In the genomic region with DNA sequence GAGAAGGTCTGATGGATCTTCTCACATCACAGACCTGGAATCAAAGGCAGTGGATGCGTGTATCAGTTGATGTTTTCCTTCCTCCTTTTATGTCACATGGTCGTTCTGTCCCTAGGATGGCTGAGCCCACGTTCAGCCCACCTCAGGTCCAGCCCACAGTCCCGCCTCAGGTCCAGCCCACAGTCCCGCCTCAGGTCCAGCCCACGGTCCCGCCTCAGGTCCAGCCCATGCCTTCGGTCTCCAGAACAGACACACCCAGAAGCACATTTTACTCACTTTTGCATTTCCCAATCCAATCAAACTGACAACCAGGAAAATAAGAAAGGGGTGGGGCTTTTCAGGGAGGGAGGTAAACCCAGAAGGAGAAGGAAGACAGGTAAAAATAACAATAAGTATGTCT, we compare ENCODE assay signal across 27 mouse cellular contexts.
"Had no signal": no experiment of that assay in that cellular context is flagged by ENCODE, and none has a peak within 500 bp of the region (broad histone marks: within the 10 kb centered on the region; RNA-seq: fewer than 3 reads in every experiment).

No protein-coding gene starts in this region.

- H3K4me3 ChIP-seq: intestine, embryonic 15.5 days; layer of hippocampus, adult 2 months; limb, embryonic 10.5 days; limb, embryonic 13.5 days; liver, embryonic 12.5 days; liver, embryonic 15.5 days; megakaryocyte, embryonic 14.5 days; midbrain, embryonic 10.5 days; midbrain, embryonic 13.5 days; myocyte; neural tube, embryonic 13.5 days; stomach, embryonic 15.5 days had no signal

- H3K27me3 ChIP-seq: intestine, embryonic 15.5 days; limb, embryonic 13.5 days; liver, embryonic 15.5 days; stomach, embryonic 15.5 days had no signal

- H3K27ac ChIP-seq: intestine, embryonic 15.5 days; kidney, postnatal 0 days; layer of hippocampus, adult 2 months; limb, embryonic 10.5 days; limb, embryonic 13.5 days; liver, embryonic 12.5 days; liver, embryonic 15.5 days; midbrain, embryonic 10.5 days; midbrain, embryonic 13.5 days; neural tube, embryonic 13.5 days; stomach, embryonic 15.5 days had no signal

- H3K9ac ChIP-seq: intestine, embryonic 15.5 days; limb, embryonic 13.5 days; liver, embryonic 12.5 days; liver, embryonic 15.5 days; midbrain, embryonic 13.5 days; neural tube, embryonic 13.5 days; stomach, embryonic 15.5 days had no signal

- H3K36me3 ChIP-seq: intestine, embryonic 15.5 days; limb, embryonic 10.5 days; limb, embryonic 13.5 days; liver, embryonic 12.5 days; liver, embryonic 15.5 days; midbrain, embryonic 10.5 days; midbrain, embryonic 13.5 days; neural tube, embryonic 13.5 days; stomach, embryonic 15.5 days had no signal

- H3K4me2 ChIP-seq: intestine, embryonic 15.5 days; limb, embryonic 13.5 days; liver, embryonic 12.5 days; liver, embryonic 15.5 days; midbrain, embryonic 13.5 days; neural tube, embryonic 13.5 days; stomach, embryonic 15.5 days had no signal

- ATAC-seq: intestine, embryonic 15.5 days; liver, embryonic 12.5 days; midbrain, embryonic 13.5 days; midbrain, embryonic 16.5 days had no signal

- DNase-seq: kidney, adult 2 months; kidney, postnatal 25 days; layer of hippocampus, adult 9-11 months; liver; lung, adult 2 months; lung, postnatal 14 days; lung, postnatal 4 days; right cerebral cortex, adult 18-20 months; right cerebral cortex, postnatal 25 days; spleen, adult 18-20 months; thymus, adult 2 months; thymus, postnatal 14 days; thymus, postnatal 4 days had no signal

- H3K4me1 ChIP-seq: intestine, embryonic 15.5 days; limb, embryonic 13.5 days; liver, embryonic 12.5 days; liver, embryonic 15.5 days; stomach, embryonic 15.5 days had no signal

- H3K9me3 ChIP-seq: intestine, embryonic 15.5 days; limb, embryonic 10.5 days; limb, embryonic 13.5 days; liver, embryonic 12.5 days; liver, embryonic 15.5 days; megakaryocyte, embryonic 14.5 days; midbrain, embryonic 10.5 days; midbrain, embryonic 13.5 days; neural tube, embryonic 13.5 days; stomach, embryonic 15.5 days had no signal
